Mouse (Mus musculus) embryonic facial prominence, embryonic 13.5 days (tissue): ENCODE data around the gene Tnnc2. TPM values are rescaled to one million over a fixed set of nuclear protein-coding genes. Genes with fewer than 3 reads are reported as not detected.

Experiments
- ATAC-seq: fragments of 200-750 bp; cut with Nextera tagmentation; 2 replicates; pipeline ENCODE4 v1.8.0; 2017; ENCODE audit warnings: low read depth; ENCODE audit not compliant: insufficient number of reproducible peaks, insufficient read depth, low FRiP score, low TSS enrichment
- H3K27ac ChIP-seq: fragments of 300-500 bp; sonication (generic); 2 replicates; pipeline ENCODE4 v1.5.1; 2015; ENCODE audit warnings: moderate library complexity, mild to moderate bottlenecking, inconsistent platforms
- H3K27me3 ChIP-seq: fragments of 300-500 bp; sonication (generic); 2 replicates; pipeline ENCODE4 v1.6.1; 2015; ENCODE audit warnings: mild to moderate bottlenecking, inconsistent platforms
- H3K36me3 ChIP-seq: fragments of 300-500 bp; sonication (generic); 2 replicates; pipeline ENCODE4 v1.6.1; 2015; ENCODE audit warnings: mild to moderate bottlenecking, inconsistent platforms
- H3K4me1 ChIP-seq: fragments of 300-500 bp; sonication (generic); 2 replicates; pipeline ENCODE4 v1.6.1; 2015; ENCODE audit warnings: inconsistent platforms
- H3K4me2 ChIP-seq: fragments of 300-500 bp; sonication (generic); 2 replicates; pipeline ENCODE4 v1.6.1; 2015; ENCODE audit warnings: moderate library complexity, mild to moderate bottlenecking, inconsistent platforms
- H3K4me3 ChIP-seq: fragments of 300-500 bp; sonication (generic); 2 replicates; pipeline ENCODE4 v1.5.1; 2015; ENCODE audit warnings: mild to moderate bottlenecking, inconsistent platforms
- H3K9ac ChIP-seq: fragments of 300-500 bp; sonication (generic); 2 replicates; pipeline ENCODE4 v1.6.1; 2015; ENCODE audit warnings: mild to moderate bottlenecking, inconsistent platforms
- H3K9me3 ChIP-seq: fragments of 300-500 bp; sonication (generic); 2 replicates; pipeline ENCODE4 v1.6.1; 2016; ENCODE audit warnings: inconsistent platforms
- whole genome bisulfite sequencing: fragments of 180-500 bp; shearing (Covaris S2); methylation state at CpG from one replicate; pipeline ENCODE4 v1.1.7; 2015; ENCODE audit warnings: mixed read lengths; 5-methylcytosine and 5-hydroxymethylcytosine counted together
- polyA plus RNA-seq: library from polyadenylated mRNA; unstranded; fragments of >200 nt; fragmentation: Nextera tagmentation; extraction: Ambion mirVana; gene quantifications from 2 replicates; pipeline ENCODE4 v1.2.1, GENCODE M21; 2015

The Tnnc2 gene
- polyA plus RNA-seq, 1 experiment from 2014 or later = 16.7 TPM

DNA sequence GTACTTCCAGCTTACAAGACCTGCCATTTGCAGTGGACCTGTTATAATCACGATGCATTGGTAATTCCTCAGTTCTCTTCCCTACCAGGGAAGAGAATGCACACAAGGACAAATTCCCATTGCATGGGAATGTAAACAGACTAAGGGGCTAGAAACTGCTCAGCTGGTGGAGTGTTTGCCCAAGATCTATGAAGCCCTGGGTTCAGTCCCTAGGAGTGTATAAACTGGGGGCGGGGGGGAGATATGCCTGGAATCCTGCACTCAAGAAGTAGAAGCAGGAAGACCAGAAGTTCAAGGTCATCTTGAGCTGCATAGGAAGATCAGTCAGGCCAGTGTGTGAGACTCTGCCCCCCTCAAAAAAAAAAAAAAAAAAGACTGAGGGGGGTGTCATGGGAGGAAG, 46.5 kb downstream of the Tnnc2 start:
- Histone ChIP-seq H3K4me2 (no peak overlapping the region), H3K4me3 (no peak overlapping the region), H3K9me3 (no peaks in the 10 kb centered on the region), H3K27ac (no peak overlapping the region), H3K9ac (no peak overlapping the region), H3K4me1 (no peaks in the 10 kb centered on the region), H3K27me3 (no peaks in the 10 kb centered on the region), H3K36me3 (no peaks in the 10 kb centered on the region)
- 94% methylated on average over 2 of the region's 2 CpGs for WGBS
- no peak for ATAC-seq

DNA sequence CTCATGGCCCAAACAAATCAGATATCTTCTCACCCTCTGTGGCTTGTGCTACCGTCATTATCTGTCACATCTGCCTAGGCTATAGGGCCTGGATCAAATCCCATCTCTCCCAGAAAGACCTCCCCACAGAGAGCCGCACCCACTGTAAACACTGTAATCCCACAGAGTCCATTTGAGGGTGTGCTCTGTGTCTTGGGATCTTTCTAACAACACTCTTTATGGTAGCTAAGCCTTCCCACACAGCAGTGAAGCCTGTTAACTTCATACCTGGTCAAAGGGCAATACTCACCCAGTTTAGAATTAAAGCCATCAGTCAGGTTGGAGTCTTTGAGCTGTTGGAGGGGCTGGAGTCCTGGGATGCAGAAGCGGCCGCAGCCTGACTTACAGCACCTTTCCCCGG, 48.0 kb downstream of the Tnnc2 start:
- ATAC-seq = no peak
- H3K36me3 ChIP-seq = no peaks in the 10 kb centered on the region
- H3K4me3 ChIP-seq = no peak overlapping the region
- no peak overlapping the region for H3K4me2 ChIP-seq
- H3K27ac ChIP-seq = no peak overlapping the region
- H3K4me1 ChIP-seq = no peaks in the 10 kb centered on the region
- peaks cover 5% of the 10 kb centered on the region; the same call in 1 of the 2 replicates for H3K27me3 ChIP-seq
- 71% methylated on average over 5 of the region's 5 CpGs for WGBS
- no peaks in the 10 kb centered on the region for H3K9me3 ChIP-seq
- no peak overlapping the region for H3K9ac ChIP-seq

Other genes with a start within 250 kb of the Tnnc2 start
- gene Wfdc2, start 217.6 kb downstream of the Tnnc2 start, polyA plus RNA-seq = 46.5 and 53.4 TPM in 2 replicates
- not detected in 2 replicates for gene Spint3, start 206.5 kb downstream of the Tnnc2 start, polyA plus RNA-seq
- gene Wfdc6a, start 194.5 kb downstream of the Tnnc2 start, polyA plus RNA-seq = 0.80 TPM in 1 of 2 replicates, not detected in the other
- gene Eppin, start 186.4 kb downstream of the Tnnc2 start, polyA plus RNA-seq = not detected in 2 replicates
- gene Wfdc6b, start 166.4 kb downstream of the Tnnc2 start, polyA plus RNA-seq = not detected in 2 replicates
- gene Wfdc8, start 166.3 kb downstream of the Tnnc2 start, polyA plus RNA-seq = not detected in 2 replicates
- not detected in 2 replicates for gene Wfdc16, start 141.2 kb downstream of the Tnnc2 start, polyA plus RNA-seq
- gene Wfdc10, start 123.9 kb downstream of the Tnnc2 start, polyA plus RNA-seq = 0.89 TPM in 1 of 2 replicates, not detected in the other
- gene Wfdc9, start 123.4 kb downstream of the Tnnc2 start, polyA plus RNA-seq = not detected in 2 replicates
- gene Wfdc11, start 105.9 kb downstream of the Tnnc2 start, polyA plus RNA-seq = not detected in 2 replicates
- not detected in 2 replicates for gene Wfdc13, start 94.9 kb downstream of the Tnnc2 start, polyA plus RNA-seq
- not detected in 2 replicates for gene Spint4, start 81.5 kb downstream of the Tnnc2 start, polyA plus RNA-seq
- gene Spint5, start 64.7 kb downstream of the Tnnc2 start, polyA plus RNA-seq = not detected in 2 replicates
- gene Wfdc3, start 34.0 kb downstream of the Tnnc2 start, polyA plus RNA-seq = 0.58 and 0.93 TPM in 2 replicates
- 79.6 and 83.1 TPM in 2 replicates for gene Dnttip1, start 34.0 kb downstream of the Tnnc2 start, polyA plus RNA-seq
- 410 and 448 TPM in 2 replicates for gene Ube2c, start 10.1 kb downstream of the Tnnc2 start, polyA plus RNA-seq
- 23.4 and 25.0 TPM in 2 replicates for gene Snx21, start 5.9 kb upstream of the Tnnc2 start, polyA plus RNA-seq
- gene Acot8, start 24.9 kb upstream of the Tnnc2 start, polyA plus RNA-seq = 18.4 and 19.5 TPM in 2 replicates
- 7.0 and 7.9 TPM in 2 replicates for gene Zswim3, start 25.1 kb upstream of the Tnnc2 start, polyA plus RNA-seq
- gene Zswim1, start 42.7 kb upstream of the Tnnc2 start, polyA plus RNA-seq = 17.7 and 20.3 TPM in 2 replicates
- gene Spata25, start 48.6 kb upstream of the Tnnc2 start, polyA plus RNA-seq = not detected in 2 replicates
- gene Ctsa, start 52.9 kb upstream of the Tnnc2 start, polyA plus RNA-seq = 129 and 139 TPM in 2 replicates
- gene Neurl2, start 53.5 kb upstream of the Tnnc2 start, polyA plus RNA-seq = 8.4 and 9.0 TPM in 2 replicates
- 67.4 and 69.8 TPM in 2 replicates for gene Pltp, start 77.7 kb upstream of the Tnnc2 start, polyA plus RNA-seq
- 78.4 and 78.8 TPM in 2 replicates for gene Pcif1, start 99.3 kb upstream of the Tnnc2 start, polyA plus RNA-seq
- gene Zfp335, start 131.8 kb upstream of the Tnnc2 start, polyA plus RNA-seq = 15.5 and 16.1 TPM in 2 replicates
- gene Mmp9, start 160.8 kb upstream of the Tnnc2 start, polyA plus RNA-seq = 16.6 and 23.8 TPM in 2 replicates
- gene Slc12a5, start 180.8 kb upstream of the Tnnc2 start, polyA plus RNA-seq = 1.0 and 2.9 TPM in 2 replicates